Mouse (Mus musculus) thymus, postnatal 14 days (tissue): Measurements from ENCODE around the gene 3100002H09Rik.

Experiments used
- DNase-seq: peaks from one replicate; pipeline ENCODE4 v3.0.0; 2021

The 3100002H09Rik gene

DNA sequence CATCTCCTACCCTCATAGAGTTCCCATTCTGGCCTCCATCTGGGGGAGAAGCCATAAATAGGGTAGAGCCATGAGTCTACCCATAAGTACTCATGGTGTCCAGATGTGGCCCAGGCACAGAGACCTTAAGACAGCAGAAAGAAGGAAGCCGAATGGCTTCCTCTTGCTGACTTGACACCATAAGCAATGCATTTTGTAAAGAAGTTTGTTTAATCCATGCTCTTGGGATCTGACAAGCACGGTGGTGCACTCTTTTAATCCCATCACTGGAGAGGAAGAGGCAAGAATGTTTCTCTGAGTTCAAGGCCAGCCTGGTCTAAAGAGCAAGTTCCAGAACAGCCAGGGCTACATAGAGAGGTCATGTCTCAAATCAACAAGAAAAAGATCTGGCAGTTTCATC, at the start of gene 3100002H09Rik:
Gene 3100002H09Rik, minus strand, starts transcription at position 101 of the 400 bp plus-strand sequence.
- DNase-seq, result no peak

DNA sequence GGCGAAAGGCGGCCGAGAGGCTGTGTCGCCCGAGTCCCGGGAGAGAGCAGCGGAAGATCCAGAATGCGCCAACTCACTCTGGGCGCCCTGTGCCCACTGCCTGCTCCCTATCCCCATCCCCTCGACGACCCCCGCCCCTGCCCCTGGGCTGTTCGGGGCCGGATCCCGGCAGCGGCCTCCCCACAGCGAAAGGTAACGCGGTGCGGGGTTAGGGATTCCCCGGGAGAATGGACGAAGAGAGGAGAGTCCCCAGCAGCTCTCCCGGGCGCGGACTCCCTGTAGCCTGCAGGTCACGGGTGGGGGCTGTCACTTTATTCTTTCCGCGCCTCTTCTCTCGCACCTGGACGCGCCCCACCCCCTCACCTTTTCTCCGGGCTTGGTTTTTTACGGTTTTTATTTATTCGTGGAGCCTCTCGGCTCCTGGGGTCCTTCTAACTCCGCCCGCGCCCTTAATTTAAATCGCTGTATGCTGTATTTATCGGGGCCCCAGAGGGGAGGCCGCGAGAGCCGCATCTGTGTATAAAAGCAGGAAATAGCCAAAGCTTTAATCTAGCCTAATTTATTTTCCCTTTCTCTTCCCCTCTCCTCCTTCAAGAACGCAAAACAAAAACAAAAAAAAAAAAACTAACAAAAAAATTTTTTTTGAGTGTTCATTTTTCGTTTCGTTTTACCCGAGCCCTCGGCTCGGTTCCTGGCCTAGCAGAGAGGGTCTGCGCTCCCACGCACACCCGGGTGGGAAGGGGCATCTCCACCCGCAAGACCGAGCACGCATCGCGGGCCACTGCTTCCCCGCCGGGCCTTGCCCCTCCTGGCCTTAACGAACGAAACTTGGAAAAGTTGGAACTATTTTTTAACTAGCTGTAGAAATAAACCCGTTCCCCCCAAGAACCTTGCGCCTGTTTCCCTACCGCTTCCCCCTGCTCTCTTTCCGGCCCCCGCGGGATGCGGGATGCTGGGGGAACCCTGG, 48.9 kb upstream of the 3100002H09Rik start:
- no peak for DNase-seq

DNA sequence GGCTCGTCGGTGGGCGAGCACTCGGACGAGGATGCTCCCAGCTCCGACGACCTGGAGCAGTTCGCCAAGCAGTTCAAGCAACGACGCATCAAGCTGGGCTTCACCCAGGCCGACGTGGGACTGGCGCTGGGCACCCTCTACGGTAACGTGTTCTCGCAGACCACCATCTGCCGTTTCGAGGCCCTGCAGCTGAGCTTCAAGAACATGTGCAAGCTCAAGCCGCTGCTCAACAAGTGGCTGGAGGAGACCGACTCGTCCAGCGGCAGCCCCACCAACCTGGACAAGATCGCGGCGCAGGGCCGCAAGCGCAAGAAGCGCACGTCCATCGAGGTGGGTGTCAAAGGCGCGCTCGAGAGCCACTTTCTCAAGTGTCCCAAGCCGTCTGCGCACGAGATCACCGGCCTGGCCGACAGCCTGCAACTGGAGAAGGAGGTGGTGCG, 47.8 kb upstream of the 3100002H09Rik start:
- no peak for DNase-seq

DNA sequence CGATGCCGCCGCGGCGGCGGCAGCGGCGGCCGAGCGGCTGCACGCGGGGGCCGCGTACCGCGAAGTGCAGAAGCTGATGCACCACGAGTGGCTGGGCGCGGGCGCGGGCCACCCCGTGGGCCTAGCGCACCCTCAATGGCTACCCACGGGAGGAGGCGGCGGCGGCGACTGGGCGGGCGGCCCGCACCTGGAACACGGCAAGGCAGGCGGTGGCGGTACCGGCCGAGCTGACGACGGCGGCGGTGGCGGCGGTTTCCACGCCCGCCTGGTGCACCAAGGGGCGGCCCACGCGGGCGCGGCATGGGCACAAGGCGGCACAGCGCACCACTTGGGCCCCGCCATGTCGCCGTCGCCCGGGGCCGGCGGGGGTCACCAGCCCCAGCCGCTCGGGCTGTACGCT, 47.2 kb upstream of the 3100002H09Rik start:
- DNase-seq, result peak; percentile 35

DNA sequence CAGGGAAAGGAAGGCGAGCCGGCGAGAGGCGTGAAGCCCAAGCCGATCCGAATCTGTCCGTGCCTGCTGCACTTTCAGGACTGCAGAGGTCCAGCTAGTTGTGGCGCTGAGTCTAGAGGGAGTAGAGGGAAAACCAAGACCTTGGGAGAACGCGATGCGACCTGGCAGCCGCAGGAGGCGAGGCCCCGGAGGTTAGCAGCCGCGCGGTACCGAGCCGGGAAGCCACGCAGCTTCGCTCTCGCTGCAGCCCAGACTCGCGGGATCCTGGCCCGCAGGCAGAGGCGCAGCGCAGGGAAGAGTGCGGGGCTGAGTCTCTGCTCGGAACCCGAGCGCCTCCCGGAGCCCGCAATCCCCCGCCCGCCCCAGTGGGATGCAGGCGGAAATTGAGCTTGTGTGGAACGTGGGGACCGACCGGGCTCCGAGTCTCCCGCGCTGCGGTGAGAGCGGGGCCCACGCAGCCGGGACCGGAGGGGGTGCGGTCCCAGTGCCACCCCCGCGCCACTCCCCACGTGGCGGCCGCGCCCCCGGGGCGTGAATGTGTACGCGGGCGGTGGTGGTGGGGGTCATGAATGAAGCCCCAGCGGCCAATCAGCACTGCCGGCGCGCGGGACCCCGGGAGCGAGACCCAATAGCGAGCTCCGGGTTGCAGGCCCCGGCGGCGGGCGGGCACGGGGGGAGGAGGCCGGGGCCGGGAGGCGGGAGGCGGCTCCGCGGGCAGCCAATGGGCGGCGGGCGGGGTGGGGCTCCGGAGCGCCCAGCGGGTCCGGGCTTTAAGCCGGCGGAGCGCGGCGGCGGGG, 46.4 kb upstream of the 3100002H09Rik start:
- peak; percentile 88 for DNase-seq

DNA sequence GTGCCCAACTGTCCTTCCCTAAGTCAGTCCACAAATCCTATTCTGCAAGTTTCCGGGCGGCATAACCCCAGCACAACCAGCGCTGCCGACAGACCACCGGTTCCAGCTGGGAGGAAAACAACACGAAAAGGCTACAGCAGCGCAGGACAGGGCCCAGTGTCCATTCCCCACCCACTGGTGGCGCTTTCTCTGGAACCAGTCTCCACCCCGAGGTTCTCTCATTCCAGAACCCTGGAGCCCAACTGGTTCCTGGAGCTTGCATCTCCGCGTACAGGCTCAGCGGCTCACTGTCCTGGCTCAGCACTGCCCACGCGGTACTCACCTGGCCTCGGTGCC, 45.9 kb upstream of the 3100002H09Rik start, which contains the start of gene Pou3f1:
Gene Pou3f1, plus strand, starts transcription at position 290 of the 336 bp plus-strand sequence.
- no peak for DNase-seq

DNA sequence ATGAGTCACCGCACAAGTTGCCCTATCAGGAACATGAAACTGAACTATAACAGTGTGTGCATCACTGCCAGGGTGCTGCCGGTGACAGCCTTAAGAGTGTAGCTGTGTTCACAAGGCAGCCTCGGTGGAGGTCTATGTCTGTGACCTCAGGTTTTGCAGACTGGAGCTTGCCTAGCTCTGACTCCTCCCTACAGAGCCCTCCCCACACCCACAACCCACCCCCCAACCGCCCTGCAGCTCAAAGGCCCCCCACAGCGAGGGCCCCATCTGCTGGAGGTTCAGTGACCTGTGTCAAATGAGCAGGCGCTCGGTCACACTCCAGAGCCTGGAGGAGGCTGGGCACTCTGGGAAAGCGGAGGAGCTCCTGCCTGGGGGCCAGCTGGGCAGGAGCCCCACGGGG, 42.3 kb upstream of the 3100002H09Rik start:
- DNase-seq, result no peak

DNA sequence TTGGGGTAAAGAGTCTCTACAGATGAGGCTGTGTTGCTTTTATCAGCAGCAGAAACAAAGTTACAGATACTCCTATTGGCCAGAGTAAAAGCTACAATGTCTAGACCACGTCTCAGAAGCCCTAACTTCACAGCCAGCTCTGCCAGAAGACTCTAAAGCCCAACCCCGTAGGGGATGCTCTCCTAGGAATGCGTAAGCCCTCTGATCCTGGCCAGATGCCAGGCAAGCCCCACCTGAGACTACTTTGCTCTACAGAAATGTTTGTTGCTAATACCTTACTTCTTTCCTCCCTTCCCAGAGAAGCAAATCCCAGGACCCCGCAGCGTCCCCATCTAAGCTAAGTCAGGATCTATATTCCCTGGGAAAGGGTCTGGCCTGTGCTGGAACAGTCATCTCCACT, 37.3 kb upstream of the 3100002H09Rik start:
- no peak for DNase-seq

DNA sequence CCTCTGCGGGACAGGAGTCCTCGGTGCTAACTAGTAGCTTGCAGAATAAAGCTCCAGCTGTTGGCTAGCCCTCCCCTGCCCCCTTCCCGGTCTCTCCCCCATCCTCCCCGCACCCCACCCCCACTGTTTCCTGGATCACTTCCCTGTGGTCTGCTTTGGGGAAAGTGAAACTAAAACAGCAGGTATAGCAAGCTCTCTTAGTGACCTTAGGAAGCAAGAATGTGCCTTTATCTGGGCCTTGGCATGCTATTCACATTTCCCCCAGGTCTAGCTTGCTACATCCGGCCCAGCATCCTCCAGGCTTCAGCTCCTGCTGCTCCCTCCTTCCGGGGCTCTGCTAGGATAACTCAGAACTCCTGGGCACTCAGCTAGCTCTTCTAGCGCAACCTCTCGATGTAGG, 36.0 kb upstream of the 3100002H09Rik start:
- DNase-seq, result no peak

DNA sequence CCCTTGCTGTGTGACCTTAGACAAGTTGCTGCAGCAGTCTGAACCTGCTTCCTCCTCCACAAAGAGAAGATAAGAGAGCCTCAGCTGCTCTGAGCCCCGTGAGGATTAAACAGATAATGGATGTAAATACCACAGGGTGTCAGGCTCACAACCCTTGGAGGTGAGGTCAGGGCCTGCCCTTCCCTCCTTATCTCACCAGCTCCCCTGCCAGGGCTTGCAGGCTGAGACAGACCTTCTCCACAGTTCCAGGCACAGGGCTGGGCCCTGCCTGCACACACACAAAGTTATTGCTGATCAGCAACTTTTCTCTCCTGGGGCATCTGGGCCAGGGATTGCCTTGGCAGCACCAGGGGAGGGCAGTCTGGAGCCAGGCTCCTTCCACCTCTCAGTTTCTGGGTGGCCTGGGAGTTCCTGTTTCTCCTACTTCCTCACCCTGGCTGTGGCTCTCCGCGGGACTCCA, 34.4 kb upstream of the 3100002H09Rik start:
- no peak for DNase-seq

DNA sequence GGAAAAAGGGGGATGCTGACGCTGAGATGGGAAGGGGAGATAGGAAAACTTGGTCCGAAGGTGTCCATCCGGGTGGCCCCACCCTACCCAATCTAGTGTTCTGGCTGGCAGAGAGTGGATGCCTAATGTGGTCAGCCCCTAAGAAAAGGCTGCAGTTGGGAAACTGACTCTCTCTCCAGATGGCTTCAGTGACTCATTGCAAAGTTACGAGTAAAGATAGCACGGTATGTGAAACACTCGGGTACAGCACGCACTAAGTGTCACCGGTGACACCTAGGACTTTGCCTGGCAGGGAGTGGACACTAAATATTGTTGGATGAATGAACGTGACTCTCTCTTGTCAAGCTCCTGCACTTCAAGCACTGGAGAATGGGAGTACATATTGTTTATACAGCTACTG, 33.3 kb upstream of the 3100002H09Rik start:
- DNase-seq, result no peak

DNA sequence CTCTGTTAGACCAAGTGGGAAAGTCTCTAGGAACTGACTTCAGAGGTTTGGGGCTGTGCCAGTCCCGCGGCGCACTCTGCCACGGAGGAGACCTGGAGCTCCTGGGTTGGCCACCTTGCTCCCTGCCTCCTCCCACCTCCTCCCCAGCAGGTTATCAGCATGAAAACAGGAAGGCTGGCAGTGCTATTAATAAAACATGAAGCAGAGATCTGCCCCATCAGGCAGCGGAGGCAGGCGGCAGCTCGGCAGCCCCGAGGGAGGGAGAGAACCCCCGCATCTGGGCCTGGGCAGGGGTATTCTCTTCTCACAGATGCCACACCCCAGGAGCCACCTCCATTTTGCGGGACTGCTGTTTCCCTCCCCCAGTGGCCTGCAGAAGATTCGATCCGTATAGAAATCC, 29.1 kb upstream of the 3100002H09Rik start:
- DNase-seq, result no peak

DNA sequence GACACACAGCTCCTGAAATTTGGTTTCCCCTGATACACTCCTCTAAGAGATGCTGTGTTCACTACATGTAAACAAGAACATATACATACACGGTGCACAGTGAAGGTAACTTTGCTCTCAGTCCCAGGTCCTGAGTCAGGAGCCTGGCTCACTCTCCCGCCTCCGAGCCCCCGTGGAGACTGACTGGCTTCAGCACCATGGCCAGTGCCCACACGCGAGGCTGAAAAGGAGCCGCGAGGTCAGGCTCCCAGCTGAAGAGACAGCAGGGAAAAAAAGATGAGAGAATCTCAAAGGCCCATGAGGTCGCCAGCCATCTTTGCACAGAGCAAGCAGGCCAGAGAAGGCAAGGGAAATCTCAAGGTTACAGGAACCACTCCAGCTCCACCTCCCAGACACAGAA, 22.7 kb upstream of the 3100002H09Rik start:
- peak; percentile 14 for DNase-seq

DNA sequence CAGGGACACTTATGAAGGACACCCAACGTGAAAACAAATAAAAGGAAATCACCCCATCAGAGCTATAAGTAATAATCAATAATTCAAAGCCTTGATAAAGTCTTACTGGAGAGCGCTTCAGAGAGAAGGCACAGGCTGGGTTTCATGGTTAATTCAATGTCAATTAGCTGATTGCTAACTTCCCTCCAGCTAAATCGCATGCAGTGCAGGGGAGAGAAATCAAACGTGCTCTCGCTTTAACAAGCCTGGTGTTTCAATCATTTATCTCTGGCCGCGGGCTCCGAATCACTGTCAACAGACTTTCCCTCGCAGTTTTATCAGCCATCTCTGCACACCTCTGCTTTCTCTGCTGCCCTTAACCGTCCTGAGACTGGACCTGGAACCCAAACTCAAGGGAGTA, 22.3 kb upstream of the 3100002H09Rik start:
- no peak for DNase-seq

DNA sequence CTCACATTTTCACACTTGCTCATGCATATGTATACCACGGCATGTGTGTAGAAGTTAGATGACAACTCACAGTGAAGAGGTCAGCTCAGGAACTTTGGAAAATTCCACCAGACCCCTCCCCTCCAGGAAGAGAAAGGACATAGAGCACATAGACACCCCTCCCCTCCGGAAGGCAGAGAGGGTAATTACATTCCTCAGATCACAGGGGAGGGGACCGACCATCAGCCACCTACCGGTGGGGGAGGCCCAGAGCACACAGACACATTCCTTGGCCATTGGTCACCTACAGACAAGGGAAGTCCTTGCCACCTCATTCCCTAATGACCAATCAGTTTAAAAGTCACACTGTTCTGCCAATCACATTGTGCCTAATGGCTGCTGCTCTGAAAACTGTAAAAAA, 20.9 kb upstream of the 3100002H09Rik start:
- DNase-seq, result no peak

DNA sequence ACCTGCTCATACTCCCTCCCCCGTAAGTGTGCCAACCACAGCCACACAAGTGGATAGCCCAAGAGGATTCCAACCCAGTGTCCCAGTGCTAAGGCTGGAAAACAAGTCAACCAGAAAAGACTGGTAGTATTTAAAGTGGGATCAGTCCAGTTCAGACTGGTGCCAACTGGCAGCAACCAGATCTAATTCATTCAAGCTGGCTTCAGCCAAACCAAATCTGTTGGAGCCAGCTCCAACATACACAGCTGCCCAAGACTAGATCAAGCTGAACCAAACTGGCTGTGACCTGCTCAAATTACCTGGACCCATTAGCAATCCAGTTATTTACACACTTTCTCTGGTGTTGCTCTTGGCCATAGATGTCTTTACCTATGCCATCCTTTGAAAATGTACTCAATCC, 16.2 kb upstream of the 3100002H09Rik start:
- DNase-seq, result no peak

DNA sequence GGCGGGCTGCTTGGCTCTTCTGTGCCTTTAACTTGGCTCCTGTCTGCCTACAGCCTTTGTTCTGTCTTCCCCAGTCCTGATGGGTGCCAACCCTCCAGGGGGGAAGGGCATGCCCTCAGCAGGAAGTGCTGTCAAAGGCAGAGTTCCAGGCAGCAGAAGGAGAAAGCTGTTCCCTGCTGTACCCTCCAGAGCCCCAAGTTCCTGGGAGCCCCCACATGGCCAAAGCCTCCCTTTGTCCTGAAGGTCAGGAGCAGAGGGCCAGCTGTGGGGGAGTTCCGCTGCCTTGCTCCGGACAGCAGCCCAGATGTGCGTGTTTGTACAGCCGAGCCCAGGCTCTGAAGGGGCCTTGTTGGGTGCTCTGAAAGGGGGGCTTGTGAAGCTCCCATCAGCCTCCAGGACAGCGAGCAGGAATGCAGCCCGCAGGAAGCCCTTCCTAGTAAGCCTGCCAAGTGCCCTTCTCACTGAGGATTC, 13.5 kb upstream of the 3100002H09Rik start:
- no peak for DNase-seq

DNA sequence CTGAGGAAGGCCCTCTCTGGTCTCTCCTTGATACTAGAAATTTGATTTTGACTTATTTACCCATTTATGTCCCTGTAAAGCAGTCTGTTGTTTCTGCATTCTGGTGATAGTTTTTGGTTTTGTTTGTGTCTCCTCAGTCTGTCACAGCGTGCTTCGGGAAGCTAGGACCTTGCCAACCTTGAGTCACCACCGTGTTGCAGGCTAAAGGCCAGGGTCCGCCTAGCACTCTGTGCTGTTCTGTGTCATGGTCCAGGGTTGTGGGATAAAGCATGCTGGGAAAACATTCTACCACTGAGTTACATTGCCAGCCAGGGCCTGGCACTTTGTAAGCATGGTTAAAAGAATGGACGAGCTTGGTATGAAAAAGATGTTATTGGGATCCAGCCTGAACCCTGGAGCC, 12.0 kb upstream of the 3100002H09Rik start:
- DNase-seq, result no peak

DNA sequence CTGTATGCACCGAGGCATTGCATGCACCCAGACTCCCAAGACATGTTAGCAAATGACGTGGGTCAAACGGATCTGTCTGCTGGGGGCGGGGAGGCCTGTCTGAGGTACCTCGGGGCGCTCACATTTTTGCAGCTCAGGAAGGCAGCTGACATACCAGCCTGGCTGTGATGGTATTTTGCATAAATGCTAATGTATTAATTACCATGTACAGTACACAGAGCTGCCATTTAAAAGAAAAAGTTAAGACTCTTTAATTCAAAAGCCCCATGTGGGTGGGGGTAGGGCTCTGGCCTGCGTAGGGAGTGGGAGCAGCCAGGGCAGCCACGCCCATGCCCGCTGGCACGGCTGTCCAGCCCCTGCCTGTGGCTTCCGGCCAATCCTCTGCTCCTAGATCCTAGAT, 10.8 kb upstream of the 3100002H09Rik start:
- DNase-seq, result no peak

DNA sequence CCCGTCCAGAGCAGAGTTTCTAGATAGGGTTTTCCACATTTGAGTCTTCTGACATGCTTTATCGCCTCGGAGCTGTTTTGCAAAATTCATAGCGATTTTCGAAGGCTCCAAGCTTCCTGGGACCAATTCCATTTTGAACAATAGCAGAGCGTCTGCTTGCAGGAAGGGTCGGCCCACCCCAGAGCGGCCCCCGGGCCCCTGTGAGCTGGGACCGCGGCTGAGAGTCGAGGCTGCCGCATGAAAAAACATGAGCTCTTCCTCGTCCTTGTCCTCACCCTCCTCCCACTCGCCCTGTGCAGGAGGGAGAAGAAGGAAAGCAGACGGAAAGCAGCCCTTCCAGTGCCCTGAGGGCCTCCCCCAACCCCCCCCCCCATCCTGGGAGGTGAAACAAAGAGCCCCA, 8.0 kb upstream of the 3100002H09Rik start:
- no peak for DNase-seq

DNA sequence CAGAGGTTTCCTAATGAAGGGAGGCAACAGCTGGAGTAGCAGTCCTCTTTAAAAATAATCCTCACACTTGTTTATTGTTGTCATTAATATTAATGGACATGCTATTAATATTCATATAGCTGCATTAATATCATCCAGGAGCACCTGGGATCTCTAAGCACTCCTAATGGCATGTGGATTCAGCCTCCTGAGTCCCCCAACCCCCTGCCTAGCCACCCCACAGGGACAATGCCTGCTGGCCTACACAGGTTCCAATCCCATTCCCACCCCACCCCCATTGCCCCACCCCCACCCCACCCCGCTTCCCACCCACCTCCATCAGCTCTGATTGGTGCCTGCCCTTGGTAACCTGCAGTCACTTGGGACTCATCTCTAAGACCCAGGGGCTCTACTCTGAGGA, 6.0 kb upstream of the 3100002H09Rik start:
- DNase-seq, result no peak

DNA sequence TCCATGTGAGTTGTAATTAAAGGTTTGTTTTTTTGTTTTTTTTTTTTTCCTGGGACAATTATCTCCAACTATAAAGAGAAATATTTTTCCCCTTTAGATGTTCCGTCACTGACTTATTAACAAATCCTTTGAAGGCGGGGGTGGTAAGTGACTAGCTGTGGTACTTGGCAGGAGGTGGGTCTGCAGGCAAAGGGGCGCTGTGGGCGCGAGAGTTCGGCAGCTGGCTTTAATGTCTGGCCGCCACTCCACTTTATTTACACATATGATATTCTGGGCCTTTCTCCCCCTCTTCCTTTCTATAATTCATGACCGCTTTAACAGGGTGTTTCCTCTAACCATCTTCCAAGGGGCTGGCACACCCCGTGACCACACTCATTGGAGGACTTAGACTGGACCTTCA, 5.4 kb upstream of the 3100002H09Rik start:
- no peak for DNase-seq

DNA sequence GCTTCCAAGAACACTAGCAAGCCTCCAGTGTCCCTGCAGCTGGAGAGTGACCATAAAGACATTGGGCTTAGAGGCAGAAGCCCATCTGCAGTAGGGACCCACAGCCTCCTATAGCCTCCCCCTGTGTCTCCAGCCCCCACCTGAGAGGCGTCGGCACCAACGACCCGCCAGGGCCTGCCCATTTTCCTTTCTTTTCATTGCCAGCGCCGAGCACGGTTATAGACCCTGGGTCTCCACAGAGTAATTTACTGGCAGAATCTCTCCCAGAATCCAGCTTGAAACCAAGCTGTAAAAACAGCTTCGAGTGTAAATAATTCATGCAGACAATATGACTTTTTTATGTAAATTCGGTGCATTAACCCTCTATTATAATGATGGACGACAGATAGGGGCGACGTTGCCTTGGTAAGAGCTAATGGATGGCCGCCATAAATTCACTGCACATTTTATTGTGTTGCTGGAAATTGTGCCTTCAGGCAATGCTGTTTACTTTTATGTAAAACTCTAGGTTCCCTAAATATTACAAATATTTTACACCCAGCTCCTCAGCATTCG, 4.9 kb upstream of the 3100002H09Rik start:
- DNase-seq, result no peak
